Mouse (Mus musculus) heart, postnatal 0 days (tissue): ENCODE results near the gene Cd19.

Experiments
- CTCF ChIP-seq: IDR thresholded peaks from 2 replicates; pipeline ENCODE4 v1.5.1; 2016; ENCODE audit warnings: antibody characterized with exemption, control low read depth, low read depth
- EP300 ChIP-seq: IDR thresholded peaks from 2 replicates; pipeline ENCODE4 v1.6.1; 2016; ENCODE audit warnings: antibody characterized with exemption, low read depth

GRCm38 (mm10) chr7:126421756-126422155, 7.1 kb upstream of the Cd19 start:
- TF ChIP-seq CTCF (no peak), EP300 (no peak)
